Mouse (Mus musculus): ENCODE data around the gene Tmf1.
A peak's percentile ranks its signal among the peaks of the same experiment; 100 is the strongest.

Tmf1 gene

DNA sequence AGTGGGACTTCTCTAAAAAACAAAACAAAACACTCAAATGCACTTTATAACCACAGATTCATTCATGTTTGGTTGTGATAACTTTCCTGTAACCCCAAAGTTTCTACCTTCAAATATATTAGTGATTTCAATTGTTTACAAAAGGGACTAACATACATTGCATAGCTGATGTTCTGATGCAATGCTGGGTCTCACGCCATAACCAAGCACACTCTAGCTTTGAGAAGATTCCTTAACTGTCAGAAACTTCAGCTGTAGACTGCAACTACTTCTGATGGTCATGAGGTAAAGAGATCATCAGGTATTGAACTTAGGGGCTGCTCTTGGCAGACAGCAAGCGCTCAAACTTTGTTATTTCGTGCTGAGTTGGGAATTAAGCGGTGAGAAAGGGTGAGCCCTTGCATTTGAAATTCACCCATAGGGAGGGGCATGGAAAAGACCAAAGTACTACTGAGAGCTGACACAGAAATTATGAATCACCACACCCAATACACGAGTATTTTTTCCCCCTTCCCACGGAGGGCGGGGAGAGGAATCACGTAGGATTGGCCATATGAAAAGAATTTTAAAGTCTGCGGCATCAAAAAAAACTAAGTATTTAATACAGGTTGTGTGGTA lies 25.4 kb upstream of the Tmf1 start:
- no peak for DNase-seq (ENCODE audit: low spot score)

DNA sequence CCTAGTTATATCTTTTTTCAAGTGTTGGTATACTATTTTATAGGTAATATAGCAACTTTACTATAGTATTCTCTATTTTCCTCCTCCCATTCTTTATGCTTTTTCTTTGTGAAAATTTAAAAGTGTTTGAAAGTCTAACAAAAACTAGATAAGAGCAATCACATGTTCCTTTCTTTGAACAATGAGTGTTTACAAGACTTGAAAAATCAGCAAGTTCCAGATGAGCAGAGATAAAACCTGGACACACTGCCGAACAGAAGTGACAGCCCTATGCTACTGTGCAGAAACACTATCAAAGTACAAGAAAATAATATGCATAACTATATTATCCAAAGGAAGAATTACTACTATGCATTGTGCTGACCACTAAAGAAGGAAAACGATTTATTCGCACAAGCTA lies 23.6 kb upstream of the Tmf1 start:
- DNase-seq (ENCODE audit: low spot score), result no peak

GRCm38 (mm10) chr6:97200437-97200836 lies 21.5 kb upstream of the Tmf1 start:
- no peak for DNase-seq (ENCODE audit: low spot score)

DNA sequence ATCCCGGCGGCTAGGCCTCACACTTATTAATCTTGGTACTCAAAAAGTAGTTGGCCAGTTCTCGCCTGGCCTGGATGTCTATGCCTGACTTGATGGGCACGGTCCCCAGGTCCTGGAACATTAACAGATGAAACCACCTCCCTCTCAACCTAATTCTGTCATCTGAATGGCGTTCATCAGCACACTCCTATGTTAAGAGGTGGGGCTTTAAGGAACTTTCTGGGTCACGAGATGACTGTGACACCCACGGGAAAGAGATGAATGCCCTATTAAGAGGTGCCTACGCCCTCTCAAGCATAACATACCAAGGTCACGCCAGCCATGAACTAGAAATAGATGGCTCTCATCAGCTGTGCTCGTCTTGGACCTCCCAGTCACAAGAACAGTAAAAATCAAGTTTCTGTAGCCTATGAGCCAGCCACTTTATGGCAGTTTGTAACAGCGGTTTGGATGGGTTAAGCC lies 476 bp upstream of the Tmf1 start:
- DNase-seq (ENCODE audit: low spot score), result no peak

DNA sequence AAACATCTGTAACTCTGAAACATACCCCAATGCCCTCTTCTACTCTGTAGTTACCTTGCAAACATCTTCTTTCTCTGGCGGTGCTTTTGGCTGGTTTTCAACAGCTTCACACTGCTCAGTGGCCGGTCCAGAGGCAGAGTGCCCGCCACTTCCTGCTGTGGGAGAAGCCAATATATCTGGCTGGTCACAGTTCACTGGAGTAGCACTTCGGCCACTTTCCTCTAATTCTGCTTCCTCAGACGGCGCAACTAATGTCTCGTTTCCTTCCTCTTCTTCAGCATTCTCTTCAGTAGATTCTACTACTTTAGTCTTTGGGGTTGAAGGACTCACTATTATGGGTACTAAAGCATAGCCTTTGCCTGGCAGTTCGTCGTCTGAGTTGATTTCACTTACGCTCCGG lies 3.2 kb downstream of the Tmf1 start:
- no peak for DNase-seq (ENCODE audit: low spot score)

- DNase-seq (ENCODE audit: low spot score), result no peak
These were observed 28.8 kb downstream of the Tmf1 start for GRCm38 (mm10) chr6:97150156-97150555.

GRCm38 (mm10) chr6:97149721-97150120 lies 29.2 kb downstream of the Tmf1 start:
- no peak for DNase-seq (ENCODE audit: low spot score)

- peak; percentile 69 for DNase-seq (ENCODE audit: low spot score)
These were observed 30.3 kb downstream of the Tmf1 start, which contains the start of gene Eogt for GRCm38 (mm10) chr6:97148383-97149251. Eogt (minus strand) TSS chr6:97149182.

GRCm38 (mm10) chr6:97147755-97148382 lies 31.1 kb downstream of the Tmf1 start:
- no peak for DNase-seq (ENCODE audit: low spot score)

- no peak for DNase-seq (ENCODE audit: low spot score)
These were observed 33.8 kb downstream of the Tmf1 start for GRCm38 (mm10) chr6:97145156-97145555.

DNA sequence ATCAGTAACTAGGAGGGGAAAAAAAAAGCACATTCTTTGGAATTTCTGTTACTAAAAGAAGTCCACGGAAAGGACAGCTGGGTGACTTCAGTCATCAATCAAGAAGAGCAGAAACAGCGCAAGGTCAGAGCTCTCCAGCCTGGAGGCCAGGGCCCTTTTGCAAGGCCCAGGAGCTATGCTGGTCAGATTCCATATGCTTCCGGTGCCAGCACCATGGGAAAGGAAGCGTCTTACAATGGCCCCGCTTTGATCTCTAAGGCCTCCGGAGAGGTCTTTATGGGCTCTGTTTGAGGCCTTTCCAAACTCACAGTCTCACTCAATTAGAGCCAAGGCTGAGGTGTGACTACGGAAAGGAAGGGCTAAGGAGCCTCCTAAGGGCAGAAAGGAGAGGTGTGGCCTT lies 34.6 kb downstream of the Tmf1 start:
- DNase-seq (ENCODE audit: low spot score), result no peak

DNA sequence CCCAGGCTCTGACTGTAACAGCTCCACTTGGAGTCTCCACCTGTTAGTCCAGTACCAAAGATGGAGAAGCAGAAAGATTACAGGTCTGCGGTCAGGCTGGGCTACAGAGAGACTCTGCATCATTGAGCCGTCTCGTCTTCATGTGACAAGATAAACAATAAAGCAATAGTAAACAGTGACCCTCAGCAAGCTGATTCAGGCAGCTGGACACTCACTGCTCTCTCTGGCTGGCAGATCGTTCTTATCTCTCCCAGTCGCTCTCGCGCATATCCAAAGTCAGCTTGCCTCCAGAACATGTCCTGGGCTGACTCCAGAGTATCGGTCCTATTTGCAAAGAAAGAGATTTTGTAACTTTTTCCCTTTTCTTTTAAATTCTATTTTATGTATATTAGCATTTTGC lies 36.3 kb downstream of the Tmf1 start:
- DNase-seq (ENCODE audit: low spot score), result no peak

GRCm38 (mm10) chr6:97141811-97142210 lies 37.1 kb downstream of the Tmf1 start:
- DNase-seq (ENCODE audit: low spot score), result no peak

- no peak for DNase-seq (ENCODE audit: low spot score)
These were observed 46.1 kb downstream of the Tmf1 start for GRCm38 (mm10) chr6:97132707-97133303.

DNA sequence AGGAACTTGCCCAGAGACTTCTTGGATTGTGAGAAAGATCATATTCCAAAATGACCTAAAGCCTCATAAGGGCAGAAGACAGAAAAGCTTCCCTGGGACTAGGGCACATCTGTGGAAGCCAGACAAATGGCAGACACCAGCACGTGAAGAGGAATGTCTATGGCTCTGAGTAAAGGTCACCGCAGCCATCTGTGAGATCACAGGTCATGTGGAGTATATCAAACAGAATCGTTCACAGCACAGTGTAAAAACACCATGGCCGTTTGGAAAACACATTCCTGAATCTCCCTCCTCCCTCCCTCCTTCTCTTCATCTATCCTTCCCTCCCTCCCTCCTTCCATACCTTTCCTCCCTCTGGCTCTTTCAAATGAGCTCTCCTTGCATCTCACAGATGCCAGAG lies 47.1 kb downstream of the Tmf1 start:
- no peak for DNase-seq (ENCODE audit: low spot score)

GRCm38 (mm10) chr6:97130979-97131378 lies 47.9 kb downstream of the Tmf1 start:
- no peak for DNase-seq (ENCODE audit: low spot score)

- DNase-seq (ENCODE audit: low spot score), result no peak
These were observed 54.4 kb downstream of the Tmf1 start for GRCm38 (mm10) chr6:97124336-97125010.

GRCm38 (mm10) chr6:97120922-97121321 lies 58.0 kb downstream of the Tmf1 start:
- no peak for DNase-seq (ENCODE audit: low spot score)

GRCm38 (mm10) chr6:97118327-97118726 lies 60.6 kb downstream of the Tmf1 start:
- DNase-seq (ENCODE audit: low spot score), result no peak

DNA sequence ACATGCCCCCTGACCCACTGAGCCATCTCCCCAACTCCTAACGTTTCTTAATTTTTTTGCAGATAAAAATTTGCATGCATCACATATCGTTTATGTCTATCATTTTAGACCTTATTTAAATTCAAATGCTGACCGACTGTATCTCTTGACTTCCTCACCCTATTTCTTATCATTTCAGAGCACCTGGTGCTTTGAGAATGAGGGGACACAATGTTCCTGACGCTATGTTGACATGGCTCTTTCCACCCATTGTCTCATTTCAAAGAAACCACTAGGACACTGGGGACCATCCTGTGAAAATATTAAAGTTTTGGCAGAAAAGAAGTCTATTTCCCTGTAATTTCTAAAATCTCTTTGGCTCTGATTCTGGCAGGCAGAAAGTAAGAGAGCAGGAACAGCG lies 62.0 kb downstream of the Tmf1 start:
- no peak for DNase-seq (ENCODE audit: low spot score)

DNA sequence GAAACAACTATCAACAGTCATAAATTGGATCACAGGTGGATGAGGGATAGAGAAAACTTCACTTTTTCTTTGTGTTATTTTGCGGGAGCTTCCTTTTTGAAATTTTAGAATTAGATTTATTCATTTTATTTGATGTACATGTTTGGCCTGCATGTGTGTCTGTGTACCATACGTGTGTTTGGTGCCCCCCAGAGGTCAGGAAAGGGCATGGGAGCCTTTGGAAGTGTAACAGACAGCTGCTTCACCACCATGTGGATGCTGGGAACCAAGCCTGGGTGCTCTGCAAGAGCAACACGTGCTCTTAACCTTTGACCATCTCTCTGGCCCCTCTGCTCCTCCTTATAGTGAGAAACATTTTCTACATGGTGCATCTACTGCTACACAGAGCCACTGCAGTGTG lies 64.1 kb downstream of the Tmf1 start:
- no peak for DNase-seq (ENCODE audit: low spot score)

DNA sequence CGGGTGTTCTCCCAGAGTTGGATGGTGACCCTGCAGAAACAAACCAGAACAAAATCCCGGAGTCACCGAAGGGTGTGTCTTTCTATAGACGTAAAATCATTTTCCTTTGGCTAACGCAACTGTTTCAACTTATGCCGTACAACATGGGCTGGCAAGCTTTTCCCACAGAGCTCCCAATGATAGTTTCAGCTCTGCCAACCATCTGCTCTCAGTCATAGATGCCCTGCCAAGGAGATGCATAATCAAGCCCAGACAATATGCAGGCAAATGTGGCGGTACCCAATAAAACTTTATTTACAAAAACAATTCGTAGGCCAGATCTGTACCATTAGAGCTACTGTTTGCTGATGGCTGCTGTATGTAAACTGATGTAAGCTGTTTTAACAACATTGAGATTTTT lies 66.7 kb downstream of the Tmf1 start:
- no peak for DNase-seq (ENCODE audit: low spot score)

Data from testis, postnatal 14 days (tissue).